Mouse (Mus musculus): ENCODE measurements around the gene Tlcd1.

The Tlcd1 gene

GRCm38 (mm10) chr11:78161968-78162367 lies 14.5 kb upstream of the Tlcd1 start:
- DNase-seq = no peak

- DNase-seq = peak; percentile 46
These were observed 14.0 kb upstream of the Tlcd1 start for GRCm38 (mm10) chr11:78162504-78162903.

- no peak for DNase-seq
These were observed 13.5 kb upstream of the Tlcd1 start for GRCm38 (mm10) chr11:78163045-78163444.

- DNase-seq = peak; percentile 77
These were observed 12.6 kb upstream of the Tlcd1 start for GRCm38 (mm10) chr11:78163681-78164603.

- DNase-seq = no peak
These were observed 11.9 kb upstream of the Tlcd1 start for GRCm38 (mm10) chr11:78164604-78164923.

GRCm38 (mm10) chr11:78164924-78165760 lies 11.4 kb upstream of the Tlcd1 start, which contains the start of gene Traf4:
Gene Traf4 (minus strand): TSS chr11:78165589.
- DNase-seq = peak; percentile 90

- DNase-seq = peak; percentile 77
These were observed 10.8 kb upstream of the Tlcd1 start for GRCm38 (mm10) chr11:78165761-78166109.

- DNase-seq = no peak
These were observed 10.3 kb upstream of the Tlcd1 start for GRCm38 (mm10) chr11:78166161-78166560.

- DNase-seq = no peak
These were observed 9.9 kb upstream of the Tlcd1 start for GRCm38 (mm10) chr11:78166640-78167039.

- DNase-seq = no peak
These were observed 9.1 kb upstream of the Tlcd1 start for GRCm38 (mm10) chr11:78167257-78167959.

GRCm38 (mm10) chr11:78168541-78169468 lies 7.7 kb upstream of the Tlcd1 start:
- no peak for DNase-seq

- no peak for DNase-seq
These were observed 6.2 kb upstream of the Tlcd1 start for GRCm38 (mm10) chr11:78170306-78170705.

GRCm38 (mm10) chr11:78171328-78171727 lies 5.2 kb upstream of the Tlcd1 start:
- no peak for DNase-seq

- no peak for DNase-seq
These were observed 4.3 kb upstream of the Tlcd1 start for GRCm38 (mm10) chr11:78172034-78172747.

- no peak for DNase-seq
These were observed 3.6 kb upstream of the Tlcd1 start for GRCm38 (mm10) chr11:78172748-78173383.

GRCm38 (mm10) chr11:78174506-78174905 lies 2.0 kb upstream of the Tlcd1 start:
- no peak for DNase-seq

- no peak for DNase-seq
These were observed 625 bp upstream of the Tlcd1 start for GRCm38 (mm10) chr11:78175771-78176401.

- DNase-seq = no peak
These were observed 407 bp downstream of the Tlcd1 start for GRCm38 (mm10) chr11:78176905-78177331.

GRCm38 (mm10) chr11:78177437-78177836 lies 926 bp downstream of the Tlcd1 start:
- DNase-seq = peak; percentile 75
